Mouse (Mus musculus) spleen, adult 2 months (tissue): ENCODE measurements around the gene Brca1. TPM values are rescaled to one million over a fixed set of nuclear protein-coding genes. Genes with fewer than 3 reads are reported as not detected.
"Not testable (repeated sequence)": the region's sequence is repeated elsewhere in the genome, so short reads cannot be mapped to it uniquely, and the experiment has no call there.

Experiments used
- DNase-seq, 2 experiments: peaks; one replicate each; pipeline versions ENCODE4 v3.0.0 to v3.0.0-alpha.2; 2012 to 2021; ENCODE audit warnings: low spot score in 2 of 2, low read depth in 1 of 2
- H3K27ac ChIP-seq: fragments of 200-500 bp; 2 replicates; pipeline ENCODE4 v1.5.1; 2012; ENCODE audit warnings: low read length, inconsistent platforms; ENCODE audit not compliant: insufficient read depth
- H3K27me3 ChIP-seq: fragments of 200-500 bp; 2 replicates; pipeline ENCODE4 v1.6.1; 2012; ENCODE audit warnings: mild to moderate bottlenecking, moderate library complexity, low read length, inconsistent platforms; ENCODE audit not compliant: control insufficient read depth, insufficient read depth
- H3K36me3 ChIP-seq: fragments of 200-500 bp; 2 replicates; pipeline ENCODE4 v1.6.1; 2012; ENCODE audit warnings: mild to moderate bottlenecking, low read length, inconsistent platforms; ENCODE audit not compliant: control insufficient read depth, insufficient read depth
- H3K4me1 ChIP-seq: fragments of 200-500 bp; 2 replicates; pipeline ENCODE4 v1.6.1; 2011; ENCODE audit warnings: inconsistent platforms; ENCODE audit not compliant: control insufficient read depth, insufficient read depth, insufficient read length
- H3K4me3 ChIP-seq: fragments of 200-500 bp; 2 replicates; pipeline ENCODE4 v1.5.1; 2011; ENCODE audit warnings: mild to moderate bottlenecking, inconsistent platforms; ENCODE audit not compliant: insufficient read depth, insufficient read length; ENCODE audit errors: extremely low read depth
- CTCF ChIP-seq: fragments of 200-500 bp; IDR thresholded peaks from 2 replicates; pipeline ENCODE4 v1.5.1; 2011; ENCODE audit warnings: mild to moderate bottlenecking, inconsistent platforms; ENCODE audit not compliant: insufficient read depth, insufficient read length, insufficient replicate concordance; ENCODE audit errors: extremely low read depth
- POLR2A ChIP-seq: fragments of 200-500 bp; IDR thresholded peaks from 2 replicates; pipeline ENCODE4 v1.6.1; 2011; ENCODE audit warnings: low read depth, low read length, inconsistent platforms
- WGBS: fragments of 180-500 bp; shearing (Covaris S2); methylation state at CpG from one replicate; pipeline ENCODE4 v1.1.7; 2018; 5-methylcytosine and 5-hydroxymethylcytosine counted together
- polyA plus RNA-seq: library from polyadenylated mRNA; depleted of rRNA; stranded (reverse); fragments of >200 nt; gene quantifications from 2 replicates; pipeline ENCODE4 v1.2.3, GENCODE M21; 2012; rRNA removed

Brca1 gene
- polyA plus RNA-seq, 1 experiment = 1.5 TPM

DNA sequence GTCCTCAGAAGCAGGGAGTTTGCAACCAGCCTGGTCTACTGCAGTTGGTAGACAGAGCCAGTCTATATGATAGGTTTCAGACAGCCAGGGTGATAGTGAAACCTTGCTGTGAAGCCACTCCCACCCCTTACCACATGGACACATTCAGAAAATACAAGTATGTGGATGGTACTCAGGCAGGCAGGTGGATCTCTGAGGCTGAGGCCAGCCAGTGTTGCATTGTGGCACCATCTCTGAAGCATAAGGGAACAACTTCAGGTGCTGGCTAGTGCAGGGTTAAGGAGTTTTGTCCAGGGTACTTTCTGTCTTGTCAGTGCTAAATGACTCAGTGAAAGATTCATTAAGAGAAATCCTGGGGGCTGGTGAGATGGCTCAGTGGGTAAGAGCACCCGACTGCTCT is 105.4 kb downstream of the Brca1 start:
- Histone ChIP-seq H3K36me3 (peaks cover 14% of the 10 kb centered on the region), H3K4me3 (no peak overlapping the region), H3K27me3 (no peaks in the 10 kb centered on the region), H3K27ac (no peak overlapping the region), H3K4me1 (peaks cover 6% of the 10 kb centered on the region; the same call in 1 of the 2 replicates)
- TF ChIP-seq CTCF (no peak), POLR2A (no peak)
- no peak for DNase-seq
- 89% methylated on average over 1 of the region's 1 CpGs for WGBS

DNA sequence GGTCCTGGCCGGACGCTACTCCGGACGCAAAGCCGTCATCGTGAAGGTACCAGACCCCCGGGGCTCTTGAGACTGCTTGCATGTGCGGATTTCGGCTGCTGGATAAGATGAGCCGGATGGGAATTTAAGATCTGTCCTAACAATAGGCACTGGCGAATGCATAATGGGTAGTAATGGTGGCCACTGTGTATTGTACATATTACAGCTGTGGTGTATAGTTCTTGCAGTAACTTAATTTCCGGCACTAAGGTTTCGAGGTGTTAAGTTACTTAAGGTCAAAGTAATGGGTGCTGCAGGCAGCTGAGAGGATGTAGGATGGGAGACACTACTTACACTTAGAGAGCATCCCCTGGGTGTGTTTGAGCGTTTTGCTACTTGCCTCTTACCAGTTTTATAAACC is 109.0 kb downstream of the Brca1 start:
- H3K27me3 ChIP-seq = no peaks in the 10 kb centered on the region
- DNase-seq = no peak
- WGBS = under 1% methylated on average over 14 of the region's 14 CpGs
- H3K27ac ChIP-seq = peak overlapping the region; percentile 81
- peaks cover 14% of the 10 kb centered on the region for H3K36me3 ChIP-seq
- TF ChIP-seq CTCF (no peak), POLR2A (no peak)
- H3K4me3 ChIP-seq = peak overlapping the region; percentile 71
- H3K4me1 ChIP-seq = peaks cover 6% of the 10 kb centered on the region; the same call in 1 of the 2 replicates

DNA sequence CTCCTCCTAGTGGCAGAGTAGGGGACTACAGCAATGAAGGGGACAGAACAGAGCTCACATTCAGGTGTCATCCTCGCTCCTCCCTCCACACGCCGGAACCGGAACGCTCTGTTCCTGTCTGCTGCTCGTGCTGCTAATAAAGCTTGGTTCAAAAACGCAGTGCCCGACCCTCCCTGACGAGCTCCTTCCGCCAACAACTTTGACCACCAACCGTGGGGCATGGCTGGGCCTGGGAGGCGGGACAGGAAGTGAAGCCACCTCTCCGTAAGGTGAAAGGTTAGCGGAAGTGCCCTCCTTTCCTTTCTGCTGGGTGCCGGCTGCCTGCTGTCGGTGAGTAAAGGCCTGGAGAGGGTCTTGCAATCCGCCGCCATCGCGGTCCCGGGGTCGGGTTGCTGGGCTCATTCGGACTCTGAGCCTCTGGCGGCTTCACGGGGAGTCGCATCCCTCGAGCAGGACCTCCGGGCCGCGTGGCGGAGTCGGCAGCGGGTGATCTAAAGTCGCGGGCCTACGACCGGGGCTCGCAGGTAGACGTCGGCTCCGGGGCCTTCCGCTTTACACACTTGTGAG is 109.5 kb downstream of the Brca1 start, which contains the start of gene Rpl27:
Gene Rpl27 (plus strand): TSS at position 172 of the 567 bp plus-strand sequence.
- H3K36me3 ChIP-seq = peaks cover 14% of the 10 kb centered on the region
- TF ChIP-seq CTCF (peak; percentile 59; the same call in 1 of the 2 replicates), POLR2A (peak; percentile 76)
- H3K4me1 ChIP-seq = peaks cover 6% of the 10 kb centered on the region; the same call in 1 of the 2 replicates
- peak; percentile 96 to 100 for DNase-seq
- peak within 1 kb of the TSS; percentile 71 for H3K4me3 ChIP-seq
- H3K27ac ChIP-seq = peak within 1 kb of the TSS; percentile 81
- under 1% methylated on average over 42 of the region's 42 CpGs for WGBS
- no peaks in the 10 kb centered on the region for H3K27me3 ChIP-seq

DNA sequence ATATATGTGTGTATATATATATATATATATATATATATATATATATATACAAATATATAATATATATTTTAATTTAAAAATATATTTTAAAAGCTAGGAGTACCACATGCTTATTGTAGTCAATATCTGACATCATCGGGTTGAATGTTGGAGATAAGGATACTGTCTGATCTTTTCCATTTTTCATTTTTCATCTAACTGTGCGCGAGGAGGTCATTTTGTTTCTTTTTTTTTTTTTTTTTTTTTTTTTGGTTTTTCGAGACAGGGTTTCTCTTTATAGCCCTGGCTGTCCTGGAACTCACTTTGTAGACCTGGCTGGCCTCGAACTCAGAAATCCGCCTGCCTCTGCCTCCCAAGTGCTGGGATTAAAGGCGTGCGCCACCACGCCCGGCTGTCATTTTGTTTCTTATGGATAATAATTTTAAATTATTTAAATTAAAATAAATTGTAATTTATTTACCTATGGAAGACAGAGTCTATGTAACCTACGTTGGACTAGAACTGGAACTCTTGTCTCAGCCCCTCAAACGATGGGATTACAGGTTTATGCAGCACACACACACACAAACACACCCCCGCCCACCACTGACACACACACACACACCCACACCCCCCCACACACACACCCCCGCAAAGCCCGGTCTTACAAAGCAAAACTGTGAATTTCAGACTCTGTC is 110.2 kb downstream of the Brca1 start:
- not testable (repeated sequence) for H3K27me3 ChIP-seq, DNase-seq, H3K4me1 ChIP-seq, H3K27ac ChIP-seq
- 28% methylated on average over 15 of the region's 15 CpGs for WGBS
- Histone ChIP-seq H3K4me3 (peak overlapping the region; percentile 20), H3K36me3 (peaks cover 14% of the 10 kb centered on the region)

Other genes with a start within 250 kb of the Brca1 start
- gene Becn1, start 249.7 kb downstream of the Brca1 start, polyA plus RNA-seq = 64.0 and 98.6 TPM in 2 replicates
- 58.1 and 73.8 TPM in 2 replicates for gene Psme3, start 235.7 kb downstream of the Brca1 start, polyA plus RNA-seq
- 9.1 and 10.6 TPM in 2 replicates for gene Aoc2, start 226.9 kb downstream of the Brca1 start, polyA plus RNA-seq
- 2.2 and 2.3 TPM in 2 replicates for gene Aoc3, start 221.3 kb downstream of the Brca1 start, polyA plus RNA-seq
- gene G6pc, start 184.4 kb downstream of the Brca1 start, polyA plus RNA-seq = 0.07 TPM in 1 of 2 replicates, not detected in the other
- gene Aarsd1, start 134.3 kb downstream of the Brca1 start, polyA plus RNA-seq = 17.3 and 18.3 TPM in 2 replicates
- 0.11 and 0.29 TPM in 2 replicates for gene Gm27029, start 127.2 kb downstream of the Brca1 start, polyA plus RNA-seq
- gene Rundc1, start 126.9 kb downstream of the Brca1 start, polyA plus RNA-seq = 14.2 and 18.3 TPM in 2 replicates
- gene Ptges3l, start 126.6 kb downstream of the Brca1 start, polyA plus RNA-seq = 1.1 TPM in 2 replicates
- gene Rpl27, start 109.7 kb downstream of the Brca1 start, polyA plus RNA-seq = 430 and 509 TPM in 2 replicates
- gene Ifi35, start 103.5 kb downstream of the Brca1 start, polyA plus RNA-seq = 44.3 and 53.1 TPM in 2 replicates
- gene Rnd2, start 87.0 kb downstream of the Brca1 start, polyA plus RNA-seq = 2.4 and 3.2 TPM in 2 replicates
- 56.9 and 59.6 TPM in 2 replicates for gene Vat1, start 85.7 kb downstream of the Brca1 start, polyA plus RNA-seq
- gene Nbr1, start 194 bp upstream of the Brca1 start, polyA plus RNA-seq = 66.6 and 68.8 TPM in 2 replicates
- gene Tmem106a, start 30.3 kb upstream of the Brca1 start, polyA plus RNA-seq = 28.1 and 33.1 TPM in 2 replicates
- gene Gm11634, start 47.3 kb upstream of the Brca1 start, polyA plus RNA-seq = not detected in 2 replicates
- gene Rdm1, start 75.2 kb upstream of the Brca1 start, polyA plus RNA-seq = 17.6 and 18.8 TPM in 2 replicates
- gene Arl4d, start 113.6 kb upstream of the Brca1 start, polyA plus RNA-seq = 9.1 and 11.5 TPM in 2 replicates
- gene Dhx8, start 181.0 kb upstream of the Brca1 start, polyA plus RNA-seq = 11.2 and 12.4 TPM in 2 replicates
- gene Etv4, start 233.4 kb upstream of the Brca1 start, polyA plus RNA-seq = 0.16 and 0.34 TPM in 2 replicates